Mouse (Mus musculus): ENCODE data around the gene Nfia. TPM values are rescaled to one million over a fixed set of nuclear protein-coding genes. Genes with fewer than 3 reads are reported as not detected.

The Nfia gene
- total RNA-seq, 1 experiment: 0.27 TPM

GRCm38 (mm10) chr4:97953886-97954285 is 181.4 kb downstream of the Nfia start:
- Histone ChIP-seq H3K9ac (ENCODE audit: insufficient read depth, low read depth, low read length, poor library complexity, severe bottlenecking) (no peak overlapping the region), H3K4me1 (ENCODE audit: control insufficient read depth in 2 of 2, insufficient read depth in 2 of 2, low read length in 2 of 2, poor library complexity in 1 of 2) (peaks cover 0 to 2% of the 10 kb centered on the region in 2 experiments; a peak in 1 of 4 replicates), H3K36me3 (ENCODE audit: control insufficient read depth, insufficient read depth, low read length, poor library complexity, severe bottlenecking) (no peaks in the 10 kb centered on the region), H3K9me3 (ENCODE audit: control insufficient read depth, insufficient read depth, low read depth, low read length) (no peaks in the 10 kb centered on the region), H3K27ac (ENCODE audit: insufficient read depth, low read depth, low read length, poor library complexity, severe bottlenecking) (no peak overlapping the region), H3K4me3 (ENCODE audit: insufficient read depth in 1 of 2, low read depth in 1 of 2, low read length in 2 of 2, poor library complexity in 1 of 2, severe bottlenecking in 1 of 2) (no peak overlapping the region)
- in situ Hi-C loops (cut with MboI; ENCODE audit: low sequenced_read_pairs in 2 of 2, unreplicated experiment in 2 of 2): no loop called here
- DNase-seq (ENCODE audit: low read depth, low spot score): no peak
- TF ChIP-seq CHD2 (IDR thresholded peaks at IDR 0.05; ENCODE audit: low read depth, low read length) (no peak), MAFK (IDR thresholded peaks at IDR 0.05; ENCODE audit: insufficient read depth, low read depth, low read length) (no peak), HCFC1 (IDR thresholded peaks at IDR 0.05; ENCODE audit: borderline replicate concordance, insufficient read depth, low read length) (no peak), ZC3H11A (IDR thresholded peaks at IDR 0.05; ENCODE audit: borderline replicate concordance, low read depth, low read length) (no peak), ZNF384 (IDR thresholded peaks at IDR 0.05; ENCODE audit: low read depth, low read length) (no peak)

- H3K27ac ChIP-seq (ENCODE audit: insufficient read depth, low read depth, low read length, poor library complexity, severe bottlenecking): no peak overlapping the region
- H3K9me3 ChIP-seq (ENCODE audit: control insufficient read depth, insufficient read depth, low read depth, low read length): no peaks in the 10 kb centered on the region
- no peak for DNase-seq (ENCODE audit: low read depth, low spot score)
- TF ChIP-seq ZC3H11A (IDR thresholded peaks at IDR 0.05; ENCODE audit: borderline replicate concordance, low read depth, low read length) (no peak), HCFC1 (IDR thresholded peaks at IDR 0.05; ENCODE audit: borderline replicate concordance, insufficient read depth, low read length) (no peak), MAFK (IDR thresholded peaks at IDR 0.05; ENCODE audit: insufficient read depth, low read depth, low read length) (no peak), ZNF384 (IDR thresholded peaks at IDR 0.05; ENCODE audit: low read depth, low read length) (no peak), CHD2 (IDR thresholded peaks at IDR 0.05; ENCODE audit: low read depth, low read length) (no peak)
- no peak overlapping the region for H3K9ac ChIP-seq (ENCODE audit: insufficient read depth, low read depth, low read length, poor library complexity, severe bottlenecking)
- H3K36me3 ChIP-seq (ENCODE audit: control insufficient read depth, insufficient read depth, low read length, poor library complexity, severe bottlenecking): no peaks in the 10 kb centered on the region; the same call in 1 of the 2 replicates
- H3K4me3 ChIP-seq (ENCODE audit: insufficient read depth in 1 of 2, low read depth in 1 of 2, low read length in 2 of 2, poor library complexity in 1 of 2, severe bottlenecking in 1 of 2): no peak overlapping the region
- in situ Hi-C loops (cut with MboI; ENCODE audit: low sequenced_read_pairs in 2 of 2, unreplicated experiment in 2 of 2): no loop called here
- H3K4me1 ChIP-seq (ENCODE audit: control insufficient read depth in 2 of 2, insufficient read depth in 2 of 2, low read length in 2 of 2, poor library complexity in 1 of 2): peaks cover 0 to 2% of the 10 kb centered on the region in 2 experiments; a peak in 1 of 4 replicates
These were observed 185.6 kb downstream of the Nfia start for GRCm38 (mm10) chr4:97958121-97958520.

GRCm38 (mm10) chr4:97962856-97963255 is 190.3 kb downstream of the Nfia start:
- DNase-seq (ENCODE audit: low read depth, low spot score): no peak
- H3K9ac ChIP-seq (ENCODE audit: insufficient read depth, low read depth, low read length, poor library complexity, severe bottlenecking): no peak overlapping the region
- peaks cover 0 to 2% of the 10 kb centered on the region in 2 experiments; a peak in 1 of 4 replicates for H3K4me1 ChIP-seq (ENCODE audit: control insufficient read depth in 2 of 2, insufficient read depth in 2 of 2, low read length in 2 of 2, poor library complexity in 1 of 2)
- TF ChIP-seq HCFC1 (IDR thresholded peaks at IDR 0.05; ENCODE audit: borderline replicate concordance, insufficient read depth, low read length): no peak
- TF ChIP-seq ZNF384 (IDR thresholded peaks at IDR 0.05; ENCODE audit: low read depth, low read length): no peak
- in situ Hi-C loops (cut with MboI; ENCODE audit: low sequenced_read_pairs in 2 of 2, unreplicated experiment in 2 of 2): no loop called here
- no peak overlapping the region for H3K4me3 ChIP-seq (ENCODE audit: insufficient read depth in 1 of 2, low read depth in 1 of 2, low read length in 2 of 2, poor library complexity in 1 of 2, severe bottlenecking in 1 of 2)
- no peaks in the 10 kb centered on the region for H3K9me3 ChIP-seq (ENCODE audit: control insufficient read depth, insufficient read depth, low read depth, low read length)
- H3K36me3 ChIP-seq (ENCODE audit: control insufficient read depth, insufficient read depth, low read length, poor library complexity, severe bottlenecking): no peaks in the 10 kb centered on the region; the same call in 1 of the 2 replicates
- no peak overlapping the region for H3K27ac ChIP-seq (ENCODE audit: insufficient read depth, low read depth, low read length, poor library complexity, severe bottlenecking)

GRCm38 (mm10) chr4:97963951-97964350 is 191.4 kb downstream of the Nfia start:
- H3K4me3 ChIP-seq (ENCODE audit: insufficient read depth in 1 of 2, low read depth in 1 of 2, low read length in 2 of 2, poor library complexity in 1 of 2, severe bottlenecking in 1 of 2): no peak overlapping the region
- no peak for DNase-seq (ENCODE audit: low read depth, low spot score)
- H3K9me3 ChIP-seq (ENCODE audit: control insufficient read depth, insufficient read depth, low read depth, low read length): no peaks in the 10 kb centered on the region
- H3K9ac ChIP-seq (ENCODE audit: insufficient read depth, low read depth, low read length, poor library complexity, severe bottlenecking): no peak overlapping the region
- H3K27ac ChIP-seq (ENCODE audit: insufficient read depth, low read depth, low read length, poor library complexity, severe bottlenecking): no peak overlapping the region
- in situ Hi-C loops (cut with MboI; ENCODE audit: low sequenced_read_pairs in 2 of 2, unreplicated experiment in 2 of 2): no loop called here
- TF ChIP-seq MAFK (IDR thresholded peaks at IDR 0.05; ENCODE audit: insufficient read depth, low read depth, low read length): no peak
- TF ChIP-seq ZNF384 (IDR thresholded peaks at IDR 0.05; ENCODE audit: low read depth, low read length): no peak
- no peak for TF ChIP-seq ZC3H11A (IDR thresholded peaks at IDR 0.05; ENCODE audit: borderline replicate concordance, low read depth, low read length)
- TF ChIP-seq HCFC1 (IDR thresholded peaks at IDR 0.05; ENCODE audit: borderline replicate concordance, insufficient read depth, low read length): no peak
- TF ChIP-seq CHD2 (IDR thresholded peaks at IDR 0.05; ENCODE audit: low read depth, low read length): no peak
- H3K36me3 ChIP-seq (ENCODE audit: control insufficient read depth, insufficient read depth, low read length, poor library complexity, severe bottlenecking): no peaks in the 10 kb centered on the region; the same call in 1 of the 2 replicates
- H3K4me1 ChIP-seq (ENCODE audit: control insufficient read depth in 2 of 2, insufficient read depth in 2 of 2, low read length in 2 of 2, poor library complexity in 1 of 2): no peaks in the 10 kb centered on the region

GRCm38 (mm10) chr4:97968786-97969348 is 196.3 kb downstream of the Nfia start:
- Histone ChIP-seq H3K4me3 (ENCODE audit: insufficient read depth in 1 of 2, low read depth in 1 of 2, low read length in 2 of 2, poor library complexity in 1 of 2, severe bottlenecking in 1 of 2) (no peak overlapping the region), H3K27ac (ENCODE audit: insufficient read depth, low read depth, low read length, poor library complexity, severe bottlenecking) (no peak overlapping the region), H3K36me3 (ENCODE audit: control insufficient read depth, insufficient read depth, low read length, poor library complexity, severe bottlenecking) (no peaks in the 10 kb centered on the region), H3K4me1 (ENCODE audit: control insufficient read depth in 2 of 2, insufficient read depth in 2 of 2, low read length in 2 of 2, poor library complexity in 1 of 2) (no peaks in the 10 kb centered on the region), H3K9me3 (ENCODE audit: control insufficient read depth, insufficient read depth, low read depth, low read length) (no peaks in the 10 kb centered on the region), H3K9ac (ENCODE audit: insufficient read depth, low read depth, low read length, poor library complexity, severe bottlenecking) (no peak overlapping the region)
- TF ChIP-seq MAFK (IDR thresholded peaks at IDR 0.05; ENCODE audit: insufficient read depth, low read depth, low read length): no peak
- TF ChIP-seq HCFC1 (IDR thresholded peaks at IDR 0.05; ENCODE audit: borderline replicate concordance, insufficient read depth, low read length): no peak
- TF ChIP-seq CHD2 (IDR thresholded peaks at IDR 0.05; ENCODE audit: low read depth, low read length): no peak
- no peak for DNase-seq (ENCODE audit: low read depth, low spot score)
- in situ Hi-C loops (cut with MboI; ENCODE audit: low sequenced_read_pairs in 2 of 2, unreplicated experiment in 2 of 2): no loop called here

Measured in ES-E14 (cell line).